Mouse (Mus musculus) B cell, adult 2 months (primary cell): ENCODE measurements around the gene Tenm2.

Source experiments
- DNase-seq, 2 experiments: peaks; one replicate each; pipeline ENCODE4 v3.0.0; 2022

The Tenm2 gene

GRCm38 (mm10) chr11:36557316-36557715, 678.4 kb downstream of the Tenm2 start:
- no peak for DNase-seq

DNA sequence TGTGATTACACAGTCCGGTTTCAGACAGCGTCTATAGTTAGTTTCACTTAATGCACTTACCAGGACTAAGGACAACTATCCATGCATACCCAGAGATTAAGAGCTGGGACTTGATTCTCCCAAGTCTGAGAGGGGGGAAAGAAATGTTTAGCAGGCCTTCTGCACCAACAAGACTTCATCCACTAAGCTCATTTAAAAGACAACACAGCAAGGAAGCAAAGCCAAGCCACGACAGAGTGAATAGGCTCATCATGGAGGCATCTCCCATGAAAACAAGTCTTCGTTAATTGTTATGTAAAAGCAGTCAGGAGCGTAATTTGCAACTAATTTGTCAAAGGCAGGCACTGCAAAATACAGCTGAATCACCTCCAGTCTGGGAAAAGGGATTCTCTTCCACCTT, 682.5 kb downstream of the Tenm2 start:
- no peak for DNase-seq

GRCm38 (mm10) chr11:36550649-36551048, 685.1 kb downstream of the Tenm2 start:
- DNase-seq = no peak

- DNase-seq = no peak
These were observed 686.2 kb downstream of the Tenm2 start for GRCm38 (mm10) chr11:36549398-36550139.

DNA sequence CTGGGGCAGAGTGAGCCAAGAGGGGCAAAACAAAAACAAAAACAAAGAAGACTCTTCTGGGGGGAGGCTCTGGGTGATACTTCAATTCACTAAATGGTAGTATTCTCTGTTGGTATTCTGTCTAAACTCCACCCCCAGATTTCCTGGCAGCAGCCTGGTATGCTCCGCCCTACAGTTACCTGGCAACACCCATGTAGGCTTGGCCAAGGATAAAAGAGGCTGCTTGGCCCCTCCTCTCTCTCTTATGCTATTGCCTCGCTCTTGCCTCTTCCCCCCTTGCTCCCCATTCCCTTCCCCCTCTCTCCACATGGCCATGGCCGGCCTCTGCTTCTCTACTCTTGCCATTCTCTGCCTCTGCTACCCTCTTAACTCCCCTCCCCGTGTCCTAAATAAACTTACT, 687.6 kb downstream of the Tenm2 start:
- DNase-seq = no peak

DNA sequence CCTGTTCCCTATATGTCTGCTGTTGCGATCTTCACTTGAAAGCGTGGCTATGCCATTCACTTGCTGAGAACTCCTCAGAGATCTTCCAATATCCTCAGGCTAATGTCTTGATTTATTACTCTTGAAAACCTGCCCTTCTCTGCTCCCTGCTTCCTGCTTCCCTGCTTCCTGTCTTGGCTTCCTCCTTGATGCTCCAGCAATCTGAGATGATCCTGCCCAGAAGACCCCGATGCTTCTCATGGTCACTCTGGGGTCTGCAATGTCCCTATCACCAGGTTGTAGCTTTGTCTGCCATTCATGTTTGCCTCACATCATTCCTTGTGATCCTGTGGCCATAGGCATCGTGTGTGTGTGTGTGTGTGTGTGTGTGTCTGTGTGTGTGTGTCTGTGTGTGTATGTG, 697.6 kb downstream of the Tenm2 start:
- no peak for DNase-seq

GRCm38 (mm10) chr11:36537573-36538133, 698.1 kb downstream of the Tenm2 start:
- no peak for DNase-seq

- DNase-seq = no peak
These were observed 700.2 kb downstream of the Tenm2 start for GRCm38 (mm10) chr11:36535591-36535990.

GRCm38 (mm10) chr11:36531614-36532013, 704.1 kb downstream of the Tenm2 start:
- no peak for DNase-seq

GRCm38 (mm10) chr11:36527509-36527908, 708.3 kb downstream of the Tenm2 start:
- DNase-seq = no peak

- no peak for DNase-seq
These were observed 709.4 kb downstream of the Tenm2 start for GRCm38 (mm10) chr11:36526381-36526780.

DNA sequence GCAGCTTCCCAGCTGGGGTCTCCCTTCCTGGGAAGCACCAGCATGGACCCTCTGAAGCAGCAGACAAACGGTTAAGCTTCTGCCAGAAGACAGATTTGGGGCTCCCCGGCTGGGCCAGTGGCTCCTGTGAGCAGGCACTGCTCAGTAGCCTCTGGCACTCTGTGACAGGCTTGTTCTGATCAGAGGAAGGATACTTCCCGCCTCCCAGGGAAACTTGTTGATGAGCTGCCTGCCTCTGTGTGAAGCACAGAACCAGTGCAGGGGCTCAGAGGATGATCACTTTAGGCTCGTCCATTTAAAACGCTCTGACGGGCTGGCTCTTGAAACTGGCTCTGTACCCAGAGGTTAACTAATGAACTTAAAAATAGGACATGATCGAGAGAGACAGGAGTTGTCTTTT, 723.3 kb downstream of the Tenm2 start:
- no peak for DNase-seq

DNA sequence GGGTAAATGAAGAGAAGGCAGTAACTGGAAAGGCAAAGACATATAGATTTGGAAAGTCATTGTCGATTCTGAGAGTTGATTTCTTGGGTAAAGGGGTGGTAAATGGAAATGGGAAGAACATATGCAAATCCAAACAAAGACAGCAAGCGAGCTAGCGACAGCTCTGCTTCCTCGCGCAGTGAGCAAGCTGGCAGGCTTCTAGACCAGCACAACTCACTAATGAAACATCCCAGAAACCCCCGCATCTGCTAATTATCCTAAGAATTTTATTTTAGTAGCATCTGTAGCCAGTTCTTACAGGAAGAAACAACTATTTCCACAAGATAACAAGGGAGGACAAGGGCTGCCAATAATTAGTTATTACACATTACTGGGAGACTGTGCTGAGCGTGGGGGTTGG, 727.5 kb downstream of the Tenm2 start:
- no peak for DNase-seq

DNA sequence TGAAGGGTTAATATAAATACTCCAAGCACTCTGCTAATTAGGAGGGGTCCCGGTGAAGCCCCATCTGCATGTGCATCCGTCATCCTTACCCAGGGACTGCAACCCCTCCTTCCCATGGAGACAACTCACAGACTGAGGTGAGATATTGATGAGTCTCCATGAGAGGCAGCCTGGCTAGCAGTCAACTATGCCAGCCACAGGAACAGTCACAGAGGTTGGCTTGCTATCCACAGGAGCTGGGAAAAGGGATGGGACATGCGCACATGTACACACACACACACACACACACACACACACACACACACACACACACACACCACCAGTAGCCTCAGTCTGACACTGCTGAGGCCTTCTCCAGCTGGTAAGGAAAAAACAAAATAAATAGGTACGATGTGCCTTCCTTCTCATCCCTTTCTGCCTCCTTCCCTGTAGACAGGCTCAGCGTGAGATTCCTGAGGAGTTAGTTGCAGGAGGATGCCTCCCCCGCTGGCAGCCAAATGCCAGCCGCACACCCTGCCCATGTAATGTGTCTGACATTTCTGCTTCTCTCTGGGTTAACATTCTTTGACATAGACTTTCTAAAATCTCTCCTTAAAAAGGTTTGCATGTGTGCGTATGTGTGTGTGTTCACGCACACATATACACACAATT, 740.7 kb downstream of the Tenm2 start:
- DNase-seq = no peak

DNA sequence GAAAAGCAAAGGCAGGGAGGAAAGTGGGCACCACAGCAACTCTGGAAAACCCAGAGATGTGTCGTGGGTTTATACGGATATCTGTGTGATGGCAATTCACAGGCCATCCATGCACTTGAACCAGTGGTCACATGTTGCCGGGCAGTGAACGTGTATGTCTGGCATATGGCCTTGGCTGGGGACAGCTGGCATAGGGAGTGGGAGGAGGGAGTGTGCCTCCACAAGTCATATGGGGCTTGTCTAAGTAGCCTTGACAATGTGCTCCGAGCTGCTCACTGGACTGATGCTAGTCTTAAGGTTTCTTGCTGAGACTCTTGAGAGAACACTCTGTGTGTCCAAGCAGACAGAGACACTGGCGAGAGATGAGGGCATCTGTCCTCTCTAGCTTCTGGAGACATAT, 743.5 kb downstream of the Tenm2 start:
- DNase-seq = no peak

DNA sequence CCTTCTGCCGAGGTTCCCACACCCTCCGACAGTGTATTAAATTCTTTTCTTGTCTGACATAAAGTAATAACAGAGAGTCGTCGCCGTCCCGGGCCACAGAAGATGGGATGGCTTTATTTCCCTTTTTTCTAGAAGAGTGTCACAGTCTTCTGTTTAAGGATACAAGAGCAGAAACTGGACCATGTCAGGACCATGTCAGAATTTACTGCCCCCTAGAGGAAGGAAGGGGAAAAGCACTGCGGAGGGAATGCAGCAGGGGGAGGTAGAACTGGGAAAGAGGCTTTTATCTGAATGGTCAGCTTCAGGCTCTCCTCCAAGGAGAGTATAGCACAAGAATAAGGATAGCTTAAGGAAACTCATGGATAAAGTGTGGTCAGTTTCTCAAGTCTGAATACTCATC, 745.7 kb downstream of the Tenm2 start:
- DNase-seq = no peak

DNA sequence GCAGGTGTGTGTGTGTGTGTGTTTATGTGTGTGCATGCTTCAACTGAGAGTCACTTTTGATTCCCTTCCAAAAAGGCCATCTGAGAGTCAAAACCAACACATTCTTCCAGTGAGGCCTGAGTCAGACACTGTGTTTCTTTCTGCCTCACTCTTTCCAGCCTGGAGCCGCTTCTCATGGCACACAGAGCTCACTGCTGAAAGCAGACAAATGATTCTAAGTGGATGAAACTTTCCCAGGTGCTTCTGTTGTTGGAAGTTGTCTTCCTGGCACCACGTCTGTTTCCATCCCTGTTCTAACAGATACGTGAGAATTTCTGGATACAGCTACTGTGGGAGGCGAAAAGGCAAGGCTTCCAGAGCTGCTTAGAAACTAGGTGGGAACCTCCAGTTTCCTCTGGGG, 747.1 kb downstream of the Tenm2 start:
- no peak for DNase-seq

DNA sequence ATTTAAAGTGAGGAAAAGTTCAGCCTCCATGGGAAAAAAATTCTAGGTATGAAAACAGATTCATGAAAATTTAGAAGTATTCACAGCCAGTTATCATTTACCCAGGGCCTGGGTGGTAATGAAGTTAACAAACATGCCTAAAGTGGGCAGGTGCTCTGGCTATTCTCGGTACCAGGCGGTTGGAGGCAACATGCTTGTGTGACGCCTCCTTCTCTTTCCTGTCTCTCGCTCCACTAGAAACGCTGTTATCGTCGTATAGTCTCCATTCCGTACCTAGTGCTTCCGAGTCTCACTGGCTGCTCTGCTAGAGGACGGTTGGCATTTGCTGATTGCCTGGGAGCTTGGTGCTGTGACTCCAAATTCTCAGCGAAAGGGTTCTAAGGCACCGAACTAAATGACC, 749.7 kb downstream of the Tenm2 start:
- no peak for DNase-seq

GRCm38 (mm10) chr11:36484466-36485069, 751.2 kb downstream of the Tenm2 start:
- DNase-seq = no peak

DNA sequence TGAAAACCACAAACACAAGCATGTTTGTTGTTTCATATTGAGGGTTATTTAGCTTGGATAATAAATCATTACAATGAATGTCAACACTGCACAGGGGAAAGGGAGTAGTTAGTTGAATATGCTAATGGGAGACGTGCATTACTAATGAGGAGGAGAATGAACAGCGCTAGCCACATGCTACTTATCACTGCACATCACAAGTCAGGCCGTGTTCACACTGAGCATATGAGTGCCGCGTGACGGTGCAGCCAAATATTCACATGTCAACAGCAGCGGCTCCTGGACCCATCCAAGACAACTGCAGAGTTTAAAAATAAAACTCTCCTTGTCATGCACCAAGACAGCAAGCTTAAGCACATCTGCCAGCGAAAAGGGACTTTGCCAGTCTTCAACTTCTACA, 753.6 kb downstream of the Tenm2 start:
- DNase-seq = no peak

GRCm38 (mm10) chr11:36481524-36481923, 754.2 kb downstream of the Tenm2 start:
- no peak for DNase-seq

DNA sequence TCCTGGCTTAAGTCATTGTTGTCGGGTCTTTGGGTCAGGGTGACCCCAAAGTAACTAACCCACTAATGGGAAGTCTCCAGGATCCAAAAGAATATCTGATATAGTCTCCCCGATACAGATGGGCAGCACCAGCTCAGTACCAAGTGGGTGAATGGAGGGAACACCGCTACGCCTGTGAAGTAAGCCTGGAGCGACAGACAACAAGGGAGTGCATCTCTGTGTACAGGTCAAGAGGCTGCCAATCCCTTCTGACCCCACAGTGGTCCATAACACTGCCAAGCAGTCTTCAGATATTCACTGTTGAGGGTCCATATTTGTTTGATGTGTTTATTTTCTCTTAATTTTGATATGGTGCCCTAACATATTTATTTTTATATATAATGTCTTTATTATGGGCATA, 754.7 kb downstream of the Tenm2 start:
- no peak for DNase-seq

DNA sequence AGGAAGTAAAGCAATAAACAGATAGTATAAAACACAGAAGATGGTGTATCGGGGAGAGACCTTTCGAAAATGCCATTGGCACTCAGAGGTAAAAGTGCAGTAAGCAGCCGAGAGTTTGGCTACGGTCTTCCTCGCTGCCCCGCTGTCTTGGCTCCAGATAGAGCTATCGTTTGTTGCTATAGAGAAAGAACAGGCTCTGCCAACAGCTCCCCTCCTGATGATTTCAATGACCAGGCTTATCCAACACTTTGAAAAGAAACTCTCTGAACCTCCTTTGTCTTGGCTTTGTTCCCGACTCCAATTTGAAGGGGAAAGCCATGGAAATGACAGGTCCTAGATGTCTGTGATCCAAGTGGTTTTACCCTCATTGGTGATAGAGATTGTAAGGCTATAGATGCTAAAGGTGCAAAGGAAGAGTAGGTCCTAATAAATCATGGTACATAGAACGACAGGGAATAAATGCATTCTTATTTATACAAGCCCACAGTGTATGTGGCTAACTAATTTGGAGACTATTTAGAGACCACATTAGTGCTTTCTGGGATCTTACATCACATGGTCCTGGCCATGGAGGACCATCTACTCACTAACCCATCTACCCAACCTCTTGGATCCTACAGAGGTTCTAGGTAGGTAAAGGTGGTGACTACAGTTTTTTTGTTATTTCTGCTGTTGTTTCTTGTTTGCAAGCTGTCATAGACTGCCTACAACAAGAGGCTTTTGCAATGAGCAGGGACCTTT, 765.8 kb downstream of the Tenm2 start:
- no peak for DNase-seq
